Mouse (Mus musculus) lung, adult 2 months (tissue): ENCODE measurements around the gene B4galt2.

Experiments
- CTCF ChIP-seq: fragments of 200-500 bp; IDR thresholded peaks from 2 replicates; pipeline ENCODE4 v1.5.1; 2011; ENCODE audit warnings: mild to moderate bottlenecking, low read length, control low read depth; ENCODE audit not compliant: insufficient read depth
- POLR2A ChIP-seq: fragments of 200-500 bp; IDR thresholded peaks from 2 replicates; pipeline ENCODE4 v1.6.1; 2011; ENCODE audit warnings: low read depth, mild to moderate bottlenecking, control low read depth, low read length, borderline replicate concordance; ENCODE audit errors: extremely low read depth

- no peak for TF ChIP-seq CTCF
- TF ChIP-seq POLR2A = no peak
Observed at GRCm38 (mm10) chr4:117885994-117886393, 2.7 kb upstream of the B4galt2 start.
